Mouse (Mus musculus) heart, adult 2 months (tissue): Measurements from ENCODE around the gene Fam241a.

ENCODE experiments used
- CTCF ChIP-seq: fragments of 200-600 bp; IDR thresholded peaks from 2 replicates; pipeline ENCODE4 v1.8.1; 2022; ENCODE audit warnings: antibody characterized with exemption, mild to moderate bottlenecking, moderate library complexity
- EP300 ChIP-seq: fragments of 200-500 bp; IDR thresholded peaks from 2 replicates; pipeline ENCODE4 v1.6.1; 2011; ENCODE audit warnings: low read depth, low read length, control low read depth; ENCODE audit not compliant: insufficient read depth
- POLR2A ChIP-seq: fragments of 200-500 bp; IDR thresholded peaks from 2 replicates; pipeline ENCODE4 v1.6.1; 2011; ENCODE audit warnings: mild to moderate bottlenecking, low read depth, low read length, control low read depth; ENCODE audit not compliant: insufficient read depth

GRCm38 (mm10) chr3:127891906-127892305 lies 4.2 kb downstream of the Fam241a start:
- TF ChIP-seq CTCF, result no peak
- no peak for TF ChIP-seq POLR2A
- TF ChIP-seq EP300, result no peak
